Mouse (Mus musculus): ENCODE results near the gene Serpinf2. TPM values are rescaled to one million over a fixed set of nuclear protein-coding genes. Genes with fewer than 3 reads are reported as not detected.
A peak's percentile ranks its signal among the peaks of the same experiment; 100 is the strongest.
"Not testable (repeated sequence)": the region's sequence is repeated elsewhere in the genome, so short reads cannot be mapped to it uniquely, and the experiment has no call there.

Gene Serpinf2
- polyA plus RNA-seq, 1 experiment from 2014 or later = not detected

- H3K4me3 ChIP-seq; DNase-seq (ENCODE audit: low spot score); H3K36me3 ChIP-seq; H3K27me3 ChIP-seq (ENCODE audit: insufficient read depth, poor library complexity, severe bottlenecking); H3K9me3 ChIP-seq; H3K27ac ChIP-seq: not testable (repeated sequence)
- 91% methylated on average over 2 of the region's 2 CpGs for WGBS
- H3K4me1 ChIP-seq (replicated peaks) = peaks cover 47% of the 10 kb centered on the region
These were observed 16.6 kb upstream of the Serpinf2 start for GRCm38 (mm10) chr11:75455971-75456370.

- no peak for DNase-seq (ENCODE audit: low spot score)
- peak overlapping the region; percentile 88 for H3K27ac ChIP-seq
- no peaks in the 10 kb centered on the region for H3K9me3 ChIP-seq
- H3K36me3 ChIP-seq = no peaks in the 10 kb centered on the region; the same call in 1 of the 2 replicates
- peaks cover 45% of the 10 kb centered on the region for H3K4me1 ChIP-seq (replicated peaks)
- WGBS = 81% methylated on average over 10 of the region's 10 CpGs
- peaks cover 8% of the 10 kb centered on the region; the same call in 1 of the 2 replicates for H3K27me3 ChIP-seq (ENCODE audit: insufficient read depth, poor library complexity, severe bottlenecking)
- H3K4me3 ChIP-seq = peak overlapping the region; percentile 84
These were observed 15.8 kb upstream of the Serpinf2 start for GRCm38 (mm10) chr11:75455041-75455736.

- peak; percentile 91 for DNase-seq (ENCODE audit: low spot score)
- WGBS = 3% methylated on average over 56 of the region's 56 CpGs
- Histone ChIP-seq H3K27me3 (ENCODE audit: insufficient read depth, poor library complexity, severe bottlenecking) (peaks cover 8% of the 10 kb centered on the region; the same call in 1 of the 2 replicates), H3K36me3 (peaks cover 4% of the 10 kb centered on the region; the same call in 1 of the 2 replicates), H3K4me3 (peak within 1 kb of the TSS; percentile 84), H3K27ac (peak within 1 kb of the TSS; percentile 88), H3K9me3 (no peaks in the 10 kb centered on the region), H3K4me1 (replicated peaks) (peaks cover 36% of the 10 kb centered on the region)
These were observed 14.9 kb upstream of the Serpinf2 start, which contains the start of gene Wdr81 for GRCm38 (mm10) chr11:75453991-75454930. TSS of gene Wdr81 (minus strand) at chr11:75454717.

- Histone ChIP-seq H3K4me1 (replicated peaks) (peaks cover 35% of the 10 kb centered on the region), H3K27ac (no peak overlapping the region), H3K36me3 (peaks cover 16% of the 10 kb centered on the region), H3K9me3 (no peaks in the 10 kb centered on the region), H3K4me3 (peak overlapping the region; percentile 84; the same call in 1 of the 2 replicates), H3K27me3 (ENCODE audit: insufficient read depth, poor library complexity, severe bottlenecking) (peaks cover 8% of the 10 kb centered on the region; the same call in 1 of the 2 replicates)
- 94% methylated on average over 31 of the region's 31 CpGs for WGBS
- DNase-seq (ENCODE audit: low spot score) = no peak
These were observed 13.6 kb upstream of the Serpinf2 start for GRCm38 (mm10) chr11:75452812-75453557.

- WGBS = 91% methylated on average over 8 of the region's 8 CpGs
- Histone ChIP-seq H3K9me3 (no peaks in the 10 kb centered on the region), H3K4me3 (no peak overlapping the region), H3K27ac (no peak overlapping the region), H3K4me1 (replicated peaks) (peaks cover 35% of the 10 kb centered on the region), H3K27me3 (ENCODE audit: insufficient read depth, poor library complexity, severe bottlenecking) (peaks cover 8% of the 10 kb centered on the region; the same call in 1 of the 2 replicates), H3K36me3 (peaks cover 25% of the 10 kb centered on the region)
- DNase-seq (ENCODE audit: low spot score) = no peak
These were observed 12.7 kb upstream of the Serpinf2 start for GRCm38 (mm10) chr11:75452081-75452480.

GRCm38 (mm10) chr11:75450936-75451335 lies 11.5 kb upstream of the Serpinf2 start:
- WGBS = 89% methylated on average over 15 of the region's 15 CpGs
- Histone ChIP-seq H3K27me3 (ENCODE audit: insufficient read depth, poor library complexity, severe bottlenecking) (peaks cover 8% of the 10 kb centered on the region; the same call in 1 of the 2 replicates), H3K4me3 (peak overlapping the region; percentile 6; the same call in 1 of the 2 replicates), H3K36me3 (peaks cover 30% of the 10 kb centered on the region), H3K27ac (peak overlapping the region; percentile 13; the same call in 1 of the 2 replicates), H3K9me3 (no peaks in the 10 kb centered on the region), H3K4me1 (replicated peaks) (peaks cover 35% of the 10 kb centered on the region)
- no peak for DNase-seq (ENCODE audit: low spot score)

- Histone ChIP-seq H3K36me3 (peaks cover 34% of the 10 kb centered on the region), H3K9me3 (no peaks in the 10 kb centered on the region), H3K27ac (0 out of 2 replicates have a peak overlapping the region, but pooled peaks have one; percentile 13), H3K4me1 (replicated peaks) (peaks cover 35% of the 10 kb centered on the region), H3K4me3 (no peak overlapping the region), H3K27me3 (ENCODE audit: insufficient read depth, poor library complexity, severe bottlenecking) (peaks cover 8% of the 10 kb centered on the region; the same call in 1 of the 2 replicates)
- no peak for DNase-seq (ENCODE audit: low spot score)
- WGBS = 86% methylated on average over 8 of the region's 8 CpGs
These were observed 11.0 kb upstream of the Serpinf2 start for GRCm38 (mm10) chr11:75450304-75450908.

GRCm38 (mm10) chr11:75449695-75450094 lies 10.3 kb upstream of the Serpinf2 start:
- DNase-seq (ENCODE audit: low spot score) = no peak
- 93% methylated on average over 7 of the region's 7 CpGs for WGBS
- Histone ChIP-seq H3K27me3 (ENCODE audit: insufficient read depth, poor library complexity, severe bottlenecking) (peaks cover 8% of the 10 kb centered on the region; the same call in 1 of the 2 replicates), H3K27ac (peak overlapping the region; percentile 9; the same call in 1 of the 2 replicates), H3K4me1 (replicated peaks) (peaks cover 28% of the 10 kb centered on the region), H3K36me3 (peaks cover 40% of the 10 kb centered on the region), H3K4me3 (no peak overlapping the region), H3K9me3 (no peaks in the 10 kb centered on the region)

GRCm38 (mm10) chr11:75448575-75448974 lies 9.2 kb upstream of the Serpinf2 start:
- H3K9me3 ChIP-seq = no peaks in the 10 kb centered on the region
- 86% methylated on average over 3 of the region's 3 CpGs for WGBS
- DNase-seq (ENCODE audit: low spot score) = no peak
- peak overlapping the region; percentile 10; the same call in 1 of the 2 replicates for H3K27ac ChIP-seq
- H3K27me3 ChIP-seq (ENCODE audit: insufficient read depth, poor library complexity, severe bottlenecking) = peaks cover 4% of the 10 kb centered on the region; the same call in 1 of the 2 replicates
- peaks cover 44% of the 10 kb centered on the region for H3K36me3 ChIP-seq
- H3K4me1 ChIP-seq (replicated peaks) = peaks cover 28% of the 10 kb centered on the region
- H3K4me3 ChIP-seq = peak overlapping the region; percentile 7; the same call in 1 of the 2 replicates

GRCm38 (mm10) chr11:75443711-75444110 lies 4.3 kb upstream of the Serpinf2 start:
- H3K27me3 ChIP-seq (ENCODE audit: insufficient read depth, poor library complexity, severe bottlenecking) = no peaks in the 10 kb centered on the region
- H3K9me3 ChIP-seq = no peaks in the 10 kb centered on the region
- DNase-seq (ENCODE audit: low spot score) = no peak
- peaks cover 47% of the 10 kb centered on the region for H3K36me3 ChIP-seq
- no peak overlapping the region for H3K4me3 ChIP-seq
- WGBS = 29% methylated on average over 8 of the region's 8 CpGs
- no peak overlapping the region for H3K27ac ChIP-seq
- H3K4me1 ChIP-seq (replicated peaks) = peaks cover 14% of the 10 kb centered on the region

- peaks cover 26% of the 10 kb centered on the region for H3K36me3 ChIP-seq
- no peaks in the 10 kb centered on the region for H3K27me3 ChIP-seq (ENCODE audit: insufficient read depth, poor library complexity, severe bottlenecking)
- peaks cover 14% of the 10 kb centered on the region for H3K4me1 ChIP-seq (replicated peaks)
- WGBS = 88% methylated on average over 16 of the region's 16 CpGs
- DNase-seq (ENCODE audit: low spot score) = no peak
- H3K4me3 ChIP-seq = no peak overlapping the region
- no peak overlapping the region for H3K27ac ChIP-seq
- no peaks in the 10 kb centered on the region for H3K9me3 ChIP-seq
These were observed 2.2 kb upstream of the Serpinf2 start for GRCm38 (mm10) chr11:75441601-75442000.
